Mouse (Mus musculus): ENCODE data around the gene Dgka.

DNA sequence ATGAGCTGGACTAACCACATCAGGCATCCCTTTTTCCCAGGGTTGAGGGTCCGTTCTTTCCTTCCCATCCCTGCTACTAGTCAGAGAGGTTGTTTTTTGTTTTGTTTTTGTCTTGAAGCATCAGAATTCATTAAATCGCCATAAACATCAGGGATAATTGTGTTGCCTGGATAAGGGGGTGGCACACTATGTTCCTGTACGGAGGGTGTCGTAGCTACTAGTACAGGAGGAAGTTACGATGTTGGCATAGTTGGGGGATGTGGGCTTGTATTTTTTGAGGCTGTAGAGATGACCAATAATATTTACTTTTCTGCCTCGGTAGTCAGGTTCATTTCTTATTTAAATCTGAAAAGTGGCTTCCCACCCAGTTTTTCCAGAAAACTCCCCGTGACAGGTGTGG, 1.4 kb downstream of the Dgka start:
- TF ChIP-seq EP300 (IDR thresholded peaks at IDR 0.05; ENCODE audit: low read depth) (no peak), CTCF (IDR thresholded peaks at IDR 0.05; ENCODE audit: low read depth) (no peak)

All from liver, postnatal 0 days (tissue).